Mouse (Mus musculus) C2C12 (cell line): Measurements from ENCODE around the gene Lypd6b. TPM values are rescaled to one million over a fixed set of nuclear protein-coding genes. Genes with fewer than 3 reads are reported as not detected.
A peak's percentile ranks its signal among the peaks of the same experiment; 100 is the strongest.

Experiments used
- H3K27me3 ChIP-seq: one replicate; pipeline ENCODE4 v1.6.1; 2011; ENCODE audit not compliant: control insufficient read depth, insufficient read depth, insufficient read length
- H3K36me3 ChIP-seq: one replicate; pipeline ENCODE4 v1.6.1; 2011; ENCODE audit not compliant: control insufficient read depth, insufficient read depth
- H3K4me3 ChIP-seq: one replicate; pipeline ENCODE4 v1.5.1; 2011; ENCODE audit warnings: mild to moderate bottlenecking, control low read depth; ENCODE audit not compliant: poor library complexity, insufficient read depth, severe bottlenecking
- H3K79me2 ChIP-seq: one replicate; pipeline ENCODE4 v1.6.1; 2011; ENCODE audit not compliant: control insufficient read depth, insufficient read depth
- H3K79me3 ChIP-seq: one replicate; pipeline ENCODE4 v1.6.1; 2011; ENCODE audit warnings: low read depth, control low read depth
- H3ac ChIP-seq: one replicate; pipeline ENCODE3; 2011; ENCODE audit warnings: low read depth; ENCODE audit not compliant: control insufficient read depth, insufficient read length
- CEBPB ChIP-seq: IDR thresholded peaks from one replicate; pipeline ENCODE4 v1.6.1; 2011; ENCODE audit warnings: low read depth, mild to moderate bottlenecking, control low read depth, moderate library complexity
- CTCF ChIP-seq: IDR thresholded peaks from one replicate; pipeline ENCODE4 v1.5.1; 2011; ENCODE audit not compliant: control insufficient read depth, insufficient read depth, insufficient read length
- FOSL1 ChIP-seq: IDR thresholded peaks from one replicate; pipeline ENCODE4 v1.8.0; 2011; ENCODE audit warnings: mild to moderate bottlenecking, low read length; ENCODE audit not compliant: poor library complexity, insufficient read depth, severe bottlenecking
- MAX ChIP-seq: IDR thresholded peaks from one replicate; pipeline ENCODE4 v1.6.1; 2011; ENCODE audit warnings: mild to moderate bottlenecking, control low read depth
- MYOD1 ChIP-seq: IDR thresholded peaks from one replicate; pipeline ENCODE4 v1.6.1; 2011; ENCODE audit warnings: low read depth; ENCODE audit not compliant: control insufficient read depth, insufficient read length
- MYOG ChIP-seq: IDR thresholded peaks from one replicate; pipeline ENCODE4 v1.6.1; 2011; ENCODE audit not compliant: control insufficient read depth, insufficient read length; ENCODE audit errors: extremely low read depth
- USF1 ChIP-seq: IDR thresholded peaks from one replicate; pipeline ENCODE4 v1.6.1; 2011; ENCODE audit warnings: low read depth, mild to moderate bottlenecking, control low read depth, moderate library complexity
- polyA plus RNA-seq: library from polyadenylated mRNA; unstranded; fragments of >200 nt; fragmentation: generic; extraction: Trizol; gene quantifications from one replicate; pipeline ENCODE4 v1.2.1, GENCODE M21; 2012; ENCODE audit warnings: missing spikeins

Gene Lypd6b
- polyA plus RNA-seq, 1 experiment, result 0.02 TPM

GRCm38 (mm10) chr2:49927362-49927761 lies 139.9 kb downstream of the Lypd6b start:
- TF ChIP-seq MAX (no peak), CTCF (no peak), MYOD1 (no peak), USF1 (no peak), MYOG (no peak), CEBPB (no peak), FOSL1 (no peak)
- Histone ChIP-seq H3K79me2 (no peaks in the 10 kb centered on the region), H3K4me3 (no peak overlapping the region), H3K79me3 (no peaks in the 10 kb centered on the region), H3K27me3 (no peaks in the 10 kb centered on the region), H3ac (no peak overlapping the region), H3K36me3 (no peaks in the 10 kb centered on the region)

- H3K27me3 ChIP-seq, result no peaks in the 10 kb centered on the region
- H3K36me3 ChIP-seq, result no peaks in the 10 kb centered on the region
- no peaks in the 10 kb centered on the region for H3K79me2 ChIP-seq
- TF ChIP-seq CEBPB, result no peak
- peak; percentile 19 for TF ChIP-seq MAX
- no peak overlapping the region for H3K4me3 ChIP-seq
- no peak overlapping the region for H3ac ChIP-seq
- no peaks in the 10 kb centered on the region for H3K79me3 ChIP-seq
Measured at GRCm38 (mm10) chr2:49929931-49930330, 142.4 kb downstream of the Lypd6b start.

- Histone ChIP-seq H3K36me3 (no peaks in the 10 kb centered on the region), H3K79me2 (no peaks in the 10 kb centered on the region), H3K27me3 (no peaks in the 10 kb centered on the region), H3ac (no peak overlapping the region), H3K79me3 (no peaks in the 10 kb centered on the region), H3K4me3 (no peak overlapping the region)
- TF ChIP-seq MYOD1 (no peak), CTCF (no peak), MYOG (no peak), MAX (no peak), USF1 (no peak), CEBPB (no peak), FOSL1 (no peak)
Measured at GRCm38 (mm10) chr2:49937621-49938020, 150.1 kb downstream of the Lypd6b start.

DNA sequence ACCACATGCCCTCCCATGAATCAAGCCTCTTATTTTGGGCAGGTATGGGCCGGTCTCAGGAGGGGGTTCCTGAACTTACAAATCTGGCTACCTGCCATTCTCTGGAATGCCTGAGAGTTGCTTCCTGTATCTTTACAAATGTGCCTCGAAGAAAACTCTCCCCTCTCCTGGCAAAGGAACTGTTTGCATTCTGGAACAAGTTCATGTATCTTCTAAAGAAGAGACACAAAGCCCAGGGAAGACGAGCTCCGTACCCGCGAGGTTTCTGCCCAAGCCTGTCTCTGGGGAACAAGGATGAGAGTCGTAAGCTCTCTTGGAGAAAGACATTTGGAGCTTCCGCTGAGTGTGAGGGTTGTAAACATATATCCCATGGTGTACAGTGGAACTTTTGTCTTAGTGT lies 150.8 kb downstream of the Lypd6b start:
- Histone ChIP-seq H3K79me2 (no peaks in the 10 kb centered on the region), H3K79me3 (no peaks in the 10 kb centered on the region), H3K36me3 (no peaks in the 10 kb centered on the region), H3K27me3 (no peaks in the 10 kb centered on the region), H3K4me3 (no peak overlapping the region), H3ac (no peak overlapping the region)
- TF ChIP-seq MYOD1 (no peak), CEBPB (no peak), FOSL1 (no peak), MAX (no peak), MYOG (no peak), USF1 (no peak), CTCF (no peak)

GRCm38 (mm10) chr2:49940372-49940771 lies 152.9 kb downstream of the Lypd6b start:
- Histone ChIP-seq H3K27me3 (no peaks in the 10 kb centered on the region), H3K79me3 (no peaks in the 10 kb centered on the region), H3K36me3 (no peaks in the 10 kb centered on the region), H3K79me2 (no peaks in the 10 kb centered on the region), H3ac (no peak overlapping the region), H3K4me3 (no peak overlapping the region)
- TF ChIP-seq FOSL1 (no peak), MYOD1 (no peak), CTCF (no peak), USF1 (no peak), MAX (no peak), MYOG (no peak), CEBPB (no peak)

- H3K4me3 ChIP-seq, result no peak overlapping the region
- no peaks in the 10 kb centered on the region for H3K27me3 ChIP-seq
- H3ac ChIP-seq, result no peak overlapping the region
- H3K79me2 ChIP-seq, result no peaks in the 10 kb centered on the region
- H3K36me3 ChIP-seq, result no peaks in the 10 kb centered on the region
- H3K79me3 ChIP-seq, result no peaks in the 10 kb centered on the region
- TF ChIP-seq MAX (no peak), USF1 (no peak)
Measured at GRCm38 (mm10) chr2:49942100-49942499, 154.6 kb downstream of the Lypd6b start.
